Mouse (Mus musculus) embryo, embryonic 9.5 days (tissue): Measurements from ENCODE around the gene Enthd1.

Experiments used
- DNase-seq: peaks from one replicate; pipeline ENCODE4 v3.0.0-alpha.2; 2017; ENCODE audit errors: extremely low spot score

The Enthd1 gene

DNA sequence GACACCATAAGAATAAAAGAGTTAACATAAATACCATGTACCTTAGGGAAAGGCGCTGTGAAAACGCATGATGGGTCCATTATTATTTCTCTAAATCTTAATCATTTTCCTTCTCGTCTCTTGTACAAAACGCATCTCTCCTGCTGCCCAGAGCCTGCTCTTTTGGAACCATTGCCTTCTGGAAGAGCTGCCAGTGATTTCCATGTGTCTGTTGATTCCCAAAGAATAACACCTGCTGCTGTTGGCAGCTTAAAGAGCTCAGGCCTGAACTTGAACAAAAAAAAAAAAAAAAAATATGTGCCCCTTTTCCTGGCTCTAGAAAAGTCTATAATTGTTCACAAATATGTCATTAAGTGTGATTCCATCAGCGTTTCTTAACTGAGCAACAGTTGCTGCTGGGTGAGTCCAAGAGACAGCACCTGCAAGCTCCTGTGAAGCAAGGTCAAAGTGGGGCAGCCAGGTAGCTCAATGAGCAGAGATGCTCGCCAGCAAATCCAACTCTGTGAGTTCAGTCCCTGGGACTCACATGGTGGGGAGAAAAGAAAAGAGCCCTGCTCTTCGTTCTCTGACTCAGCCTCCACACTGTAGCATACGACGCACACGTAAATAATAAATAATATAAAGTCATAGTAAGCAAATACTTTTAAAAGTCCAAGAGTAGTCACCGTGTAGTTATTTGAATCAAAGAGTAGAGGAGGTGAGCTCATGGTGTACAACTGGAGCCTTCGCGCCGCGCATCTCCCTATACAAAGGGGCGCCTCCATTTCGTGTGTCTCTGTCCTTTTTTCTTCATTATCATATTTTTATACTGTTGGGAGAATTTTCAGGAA lies 9.5 kb upstream of the Enthd1 start:
- DNase-seq, result no peak

DNA sequence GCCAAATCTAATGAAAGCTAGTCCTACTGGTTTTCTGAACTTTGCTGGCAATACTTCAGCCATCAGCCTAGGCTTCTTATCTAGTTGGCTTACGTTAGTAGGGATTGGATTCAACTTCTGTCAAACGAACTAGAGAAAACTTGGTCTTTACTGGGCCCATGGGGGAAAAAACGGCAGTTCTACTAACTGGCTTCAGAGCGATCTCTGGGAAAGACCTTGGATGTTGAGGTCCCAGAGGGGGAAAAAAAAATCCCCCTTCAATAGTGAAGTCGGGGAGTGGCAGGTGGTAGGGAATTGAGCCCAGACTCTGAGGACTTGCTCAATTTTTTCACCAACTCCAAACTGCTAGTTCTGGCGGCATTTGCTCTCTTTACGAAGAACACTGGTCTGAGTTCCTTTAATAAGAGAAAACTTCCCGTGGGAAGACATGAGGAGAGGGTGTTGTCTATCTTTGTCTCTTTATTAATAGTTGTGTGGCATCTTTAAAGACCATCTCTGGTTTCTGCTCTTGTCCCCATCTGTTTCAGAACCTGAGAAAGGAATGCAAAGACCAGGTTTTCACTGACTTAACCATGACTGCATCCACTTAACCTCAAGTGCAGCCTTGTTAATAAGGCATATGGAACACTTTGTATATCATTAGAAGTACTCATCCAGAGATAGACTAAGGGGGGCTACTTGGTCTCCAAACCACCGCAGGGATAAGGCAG lies 8.0 kb upstream of the Enthd1 start:
- no peak for DNase-seq

DNA sequence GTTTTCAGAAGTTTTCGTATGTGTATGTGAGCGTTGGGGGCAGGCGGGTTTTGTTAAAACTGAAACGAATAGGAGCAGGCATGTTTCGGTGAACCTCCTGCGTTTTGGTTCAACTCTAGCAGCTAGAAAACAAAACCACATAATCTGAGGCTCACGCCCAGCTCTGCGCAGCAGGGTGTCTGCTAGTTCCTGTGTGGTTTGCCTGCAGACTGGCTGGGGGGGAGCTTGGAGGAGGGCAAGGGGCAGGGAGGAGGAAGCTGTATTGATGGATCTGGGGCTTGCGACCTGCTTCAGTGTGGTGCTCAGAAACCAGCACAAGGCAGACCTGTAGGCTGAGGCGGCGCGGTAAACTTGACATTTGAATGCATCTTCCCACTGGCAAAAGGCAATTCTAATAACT lies 7.3 kb upstream of the Enthd1 start, which contains the start of gene Grap2:
Gene Grap2, plus strand, starts transcription at position 304 of the 400 bp plus-strand sequence.
- no peak for DNase-seq

DNA sequence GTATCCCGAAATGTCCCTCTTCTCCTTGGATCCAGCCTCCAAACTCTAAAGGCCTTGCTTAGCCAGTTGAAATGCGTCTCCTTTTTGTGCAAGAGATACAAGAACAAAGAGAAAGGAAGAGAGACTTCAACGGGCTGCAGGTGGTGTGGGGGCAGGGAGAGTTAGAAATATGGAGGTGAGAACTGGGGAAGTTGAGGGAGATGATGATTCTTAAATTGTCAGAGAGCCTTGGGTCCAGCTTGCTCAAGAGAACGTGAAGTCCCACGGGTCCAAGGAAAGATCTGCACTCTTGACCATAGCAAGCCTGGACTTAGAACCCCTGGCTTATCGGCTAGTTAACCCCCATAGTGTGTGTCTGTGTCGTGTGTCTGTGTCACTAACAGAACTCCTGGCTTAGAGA lies 6.7 kb upstream of the Enthd1 start:
- DNase-seq, result no peak

DNA sequence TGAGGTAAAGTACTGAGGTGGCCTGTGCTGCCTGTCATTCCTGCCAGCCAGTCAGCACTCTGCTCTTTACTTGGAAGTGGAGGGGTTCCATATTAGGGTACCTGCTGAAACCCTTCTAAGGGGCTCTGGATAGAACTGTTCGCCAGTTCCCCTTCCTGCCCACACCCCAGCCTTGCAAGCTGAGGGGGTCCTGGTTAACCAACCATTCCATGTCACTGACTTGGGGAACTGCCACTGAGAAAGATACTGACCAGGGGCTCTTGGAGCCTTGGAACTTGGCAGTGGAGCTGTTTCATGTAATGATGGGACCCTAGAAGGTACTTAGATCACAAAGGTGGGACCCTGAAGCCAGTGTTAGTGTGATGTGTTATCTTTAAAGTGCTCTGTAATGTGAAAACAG lies 5.3 kb upstream of the Enthd1 start:
- DNase-seq, result no peak

DNA sequence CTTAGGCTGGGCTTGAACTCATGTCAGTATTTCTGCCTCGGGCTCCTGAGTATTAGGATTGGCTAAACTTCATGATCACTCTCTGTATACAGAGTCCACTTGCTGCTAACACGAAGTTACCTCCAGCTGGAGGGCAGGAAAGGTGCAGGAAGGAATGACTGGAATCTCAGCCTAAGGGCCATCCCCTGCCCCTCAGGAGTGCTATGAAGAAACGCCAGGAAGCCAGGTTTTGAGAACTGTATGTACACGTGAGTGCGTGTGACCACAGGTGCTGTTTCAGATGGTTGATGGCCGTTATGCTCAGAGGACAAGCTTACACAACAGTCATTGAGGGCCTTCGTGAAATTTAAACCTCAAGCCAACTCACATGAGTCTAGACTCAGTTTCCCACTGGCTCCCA lies 4.2 kb upstream of the Enthd1 start:
- no peak for DNase-seq

DNA sequence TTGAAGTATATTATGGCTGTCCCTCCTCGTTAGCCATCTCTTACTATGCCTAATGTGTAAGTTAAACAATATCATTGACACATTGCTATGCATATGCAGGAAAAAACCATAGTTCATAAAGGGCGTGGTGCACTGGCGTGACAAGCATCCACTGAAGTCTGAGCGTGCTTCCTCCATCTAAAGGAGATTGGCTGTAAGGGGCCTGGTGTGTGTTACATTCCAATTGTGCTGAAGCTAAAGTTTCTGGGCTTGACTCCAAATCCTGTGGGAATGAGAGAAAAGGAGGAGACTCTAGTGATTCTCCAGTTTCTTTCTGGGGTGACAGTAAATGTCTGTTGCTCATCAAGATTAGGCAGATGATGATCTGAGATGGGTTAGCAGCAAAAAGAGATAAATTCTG lies 2.8 kb upstream of the Enthd1 start:
- DNase-seq, result no peak

DNA sequence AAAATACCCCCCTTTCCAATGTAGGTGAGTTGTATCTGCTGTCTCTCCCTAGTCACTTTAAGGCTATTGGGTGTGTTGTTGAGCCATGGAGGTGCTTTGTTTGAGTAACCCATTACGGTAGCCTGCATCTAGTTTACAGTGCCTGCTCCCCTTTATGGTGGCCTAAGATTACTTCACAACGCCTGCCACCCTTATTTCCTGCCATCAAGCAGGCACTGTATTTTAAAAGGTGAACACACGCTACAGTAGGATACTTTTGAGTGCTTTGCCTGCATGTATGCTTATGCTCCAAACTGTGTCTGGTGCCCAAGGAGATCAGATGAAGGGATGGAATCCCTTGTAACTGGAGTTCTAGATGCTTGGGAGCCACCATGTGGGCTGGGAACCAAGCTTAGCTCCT lies 2.2 kb upstream of the Enthd1 start:
- DNase-seq, result no peak

DNA sequence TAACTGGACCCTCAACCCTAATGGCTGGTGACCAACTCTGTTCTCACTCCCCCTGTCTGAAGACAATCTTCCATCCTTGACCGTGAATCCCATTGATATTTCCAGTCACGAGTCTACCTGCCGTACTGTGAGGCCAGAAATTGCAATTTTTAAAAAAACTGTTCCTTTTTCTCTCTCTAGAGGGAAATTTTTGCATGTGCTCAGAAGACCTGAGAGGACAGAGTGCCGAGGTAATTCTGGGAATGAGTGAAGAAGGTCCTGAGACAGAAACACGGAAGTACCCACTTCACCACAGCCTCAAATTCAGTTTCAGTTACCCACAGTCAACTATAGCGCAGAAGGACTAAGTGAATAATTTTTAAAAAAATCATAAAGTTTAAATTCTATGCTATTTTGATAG lies 1.7 kb upstream of the Enthd1 start:
- DNase-seq, result no peak

DNA sequence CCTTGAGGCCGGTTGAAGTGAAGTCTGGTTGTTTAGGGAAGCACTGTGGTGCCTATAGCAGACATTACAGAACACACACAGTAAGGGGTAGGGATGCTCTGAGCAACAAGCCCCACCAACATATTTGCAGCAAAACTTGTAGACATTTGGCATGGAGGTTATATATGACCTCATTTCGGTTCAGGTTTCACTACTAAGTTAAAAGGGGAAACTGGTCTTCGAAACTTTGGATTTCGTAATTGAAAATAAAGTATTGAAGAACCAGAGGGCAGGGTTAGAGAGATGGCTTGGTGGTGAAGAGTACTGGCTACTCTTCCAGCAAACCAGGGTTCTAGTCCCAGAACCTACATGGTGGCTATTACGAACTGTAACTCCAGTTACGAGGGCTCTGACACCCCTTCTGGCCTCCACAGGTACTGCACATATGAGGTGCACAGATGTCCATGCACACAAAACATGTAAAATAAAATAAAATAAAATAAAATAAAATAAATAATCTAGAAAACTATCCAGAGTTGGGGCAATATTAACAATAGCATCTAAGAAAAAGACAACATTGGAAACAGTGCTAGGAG lies 1.2 kb downstream of the Enthd1 start:
- DNase-seq, result no peak

DNA sequence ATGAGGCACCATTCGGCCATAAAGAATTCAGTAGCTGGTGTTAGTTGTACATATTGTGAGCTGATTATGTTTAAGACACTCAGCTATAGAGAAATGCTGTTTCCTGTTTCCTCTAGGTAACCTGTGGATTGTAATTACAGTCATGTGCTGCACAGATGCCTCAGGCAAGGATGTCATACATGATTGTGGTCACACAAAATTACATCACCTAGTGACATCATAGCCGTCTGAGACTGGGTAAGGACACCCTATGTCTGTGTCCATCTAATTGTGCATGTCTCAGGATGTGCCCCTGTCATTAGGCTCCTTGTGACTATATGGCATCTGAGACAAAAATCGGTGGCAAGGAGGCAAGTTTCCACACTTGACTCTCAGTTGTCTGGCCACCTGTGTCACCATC lies 2.5 kb downstream of the Enthd1 start:
- no peak for DNase-seq

DNA sequence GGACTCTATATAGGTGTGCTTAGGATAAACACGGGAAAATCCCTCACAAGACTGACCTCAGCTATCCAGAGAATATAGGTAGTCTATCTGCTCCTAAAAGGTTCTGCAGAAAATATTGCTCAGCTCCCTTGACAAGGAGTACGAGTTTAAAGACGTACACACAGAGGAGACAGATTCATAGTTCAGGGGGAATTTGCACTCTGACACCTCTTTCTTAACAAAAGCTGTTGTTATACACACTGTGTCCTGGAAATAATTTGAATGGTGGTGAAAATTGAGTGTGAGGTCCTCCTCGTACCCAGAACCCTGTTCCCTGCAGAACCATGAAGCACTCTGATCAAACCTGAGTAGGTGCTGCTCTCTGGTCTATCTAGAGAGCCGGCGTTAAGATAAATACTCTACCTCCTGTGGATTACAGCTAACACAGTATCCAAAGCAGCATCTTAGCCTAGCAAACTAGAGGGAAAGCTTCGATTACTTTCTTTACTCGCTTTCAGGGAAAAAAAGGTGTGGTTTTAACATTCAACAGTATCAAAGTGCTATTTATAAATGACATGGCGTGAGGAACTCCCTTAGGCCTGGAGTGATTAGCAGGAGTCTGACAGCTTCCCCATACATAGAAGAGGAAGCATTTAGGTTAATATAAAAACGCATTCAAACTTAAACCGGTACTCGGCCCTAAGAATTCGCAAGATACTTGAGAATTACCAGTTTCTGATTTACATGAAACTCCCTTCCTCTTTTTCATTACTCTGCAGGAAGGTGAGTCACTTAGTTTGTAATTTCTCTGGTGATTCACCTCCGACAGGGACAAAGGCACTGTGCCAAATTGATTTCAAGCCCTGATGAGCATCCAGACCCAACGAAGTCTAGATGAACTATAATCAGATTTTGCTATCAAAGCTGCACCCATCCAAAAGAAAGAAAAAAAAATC lies 4.0 kb downstream of the Enthd1 start:
- no peak for DNase-seq

DNA sequence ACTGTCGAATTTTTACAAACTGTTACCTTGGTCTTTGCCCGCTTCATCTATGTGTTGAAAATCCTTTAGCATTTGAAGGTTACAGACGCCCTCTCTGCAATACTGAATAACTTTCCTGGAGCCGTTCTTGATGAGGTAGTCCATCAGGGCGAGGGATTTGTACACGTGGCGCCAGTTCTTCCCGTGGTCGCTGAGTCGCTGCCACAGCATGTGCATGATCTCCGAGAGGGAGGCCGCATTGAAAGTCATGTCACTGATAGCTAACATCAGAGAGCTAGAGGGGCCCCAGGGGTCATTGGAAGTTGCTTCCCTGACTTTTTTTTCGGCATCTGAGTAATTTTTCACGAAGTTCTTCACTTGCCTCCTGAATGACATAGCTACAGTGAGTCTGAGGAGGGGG lies 5.0 kb downstream of the Enthd1 start:
- DNase-seq, result no peak

DNA sequence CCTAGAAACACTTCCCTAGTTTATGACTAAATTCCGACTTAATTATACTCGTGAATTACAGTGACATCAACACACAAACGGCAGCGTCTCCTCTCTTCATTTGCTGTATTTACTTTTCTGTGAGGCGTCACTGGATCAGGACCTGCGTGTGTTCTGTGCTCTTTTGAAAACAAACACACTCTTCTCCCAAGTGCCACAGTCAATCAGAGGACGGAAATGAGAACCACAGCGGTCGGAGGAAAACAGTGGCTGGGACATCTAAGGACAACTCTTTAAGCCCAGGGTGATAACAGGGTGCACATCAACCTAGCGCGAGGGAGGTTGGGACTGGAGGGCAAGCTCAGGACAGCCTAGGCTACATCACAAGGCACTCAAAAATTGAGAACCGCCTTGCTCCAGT lies 5.4 kb downstream of the Enthd1 start:
- no peak for DNase-seq

DNA sequence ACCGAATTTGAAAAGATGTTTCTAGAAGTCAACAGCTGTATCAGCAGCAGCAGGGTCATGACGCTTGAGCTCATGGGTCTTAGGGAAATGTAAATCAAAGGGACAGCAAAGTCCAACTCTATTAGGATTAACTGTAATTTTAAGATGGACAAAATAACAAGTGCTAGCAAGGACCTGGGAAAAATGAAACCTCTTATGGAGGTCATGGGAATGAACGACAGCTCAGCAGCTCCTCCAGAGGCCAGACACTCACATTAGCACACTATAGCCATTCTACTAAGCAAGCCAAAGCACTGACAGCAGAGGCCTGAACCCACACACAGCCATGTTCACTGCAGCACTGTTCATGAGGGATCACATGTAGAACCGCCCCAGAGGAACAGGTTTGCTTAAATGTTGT lies 7.2 kb downstream of the Enthd1 start:
- no peak for DNase-seq

DNA sequence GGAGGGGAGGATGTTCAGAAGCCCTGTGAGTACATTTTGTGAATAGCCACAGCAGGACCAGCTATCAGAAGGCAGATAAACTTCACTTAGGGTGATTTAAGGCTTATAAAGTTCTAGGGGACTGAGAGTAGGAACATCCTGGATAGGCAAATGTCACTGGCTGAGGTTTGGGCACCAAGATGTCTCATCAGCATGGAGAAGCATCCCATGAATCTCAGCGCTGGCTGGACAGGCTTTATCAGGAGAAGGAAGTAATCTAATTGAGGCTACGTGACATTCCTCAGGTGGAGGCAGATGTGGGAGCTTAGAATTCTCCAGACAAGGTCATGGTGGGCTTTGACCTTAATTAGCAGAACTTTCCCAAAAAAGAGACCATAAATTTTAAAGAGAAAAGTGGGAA lies 8.9 kb downstream of the Enthd1 start:
- DNase-seq, result no peak

DNA sequence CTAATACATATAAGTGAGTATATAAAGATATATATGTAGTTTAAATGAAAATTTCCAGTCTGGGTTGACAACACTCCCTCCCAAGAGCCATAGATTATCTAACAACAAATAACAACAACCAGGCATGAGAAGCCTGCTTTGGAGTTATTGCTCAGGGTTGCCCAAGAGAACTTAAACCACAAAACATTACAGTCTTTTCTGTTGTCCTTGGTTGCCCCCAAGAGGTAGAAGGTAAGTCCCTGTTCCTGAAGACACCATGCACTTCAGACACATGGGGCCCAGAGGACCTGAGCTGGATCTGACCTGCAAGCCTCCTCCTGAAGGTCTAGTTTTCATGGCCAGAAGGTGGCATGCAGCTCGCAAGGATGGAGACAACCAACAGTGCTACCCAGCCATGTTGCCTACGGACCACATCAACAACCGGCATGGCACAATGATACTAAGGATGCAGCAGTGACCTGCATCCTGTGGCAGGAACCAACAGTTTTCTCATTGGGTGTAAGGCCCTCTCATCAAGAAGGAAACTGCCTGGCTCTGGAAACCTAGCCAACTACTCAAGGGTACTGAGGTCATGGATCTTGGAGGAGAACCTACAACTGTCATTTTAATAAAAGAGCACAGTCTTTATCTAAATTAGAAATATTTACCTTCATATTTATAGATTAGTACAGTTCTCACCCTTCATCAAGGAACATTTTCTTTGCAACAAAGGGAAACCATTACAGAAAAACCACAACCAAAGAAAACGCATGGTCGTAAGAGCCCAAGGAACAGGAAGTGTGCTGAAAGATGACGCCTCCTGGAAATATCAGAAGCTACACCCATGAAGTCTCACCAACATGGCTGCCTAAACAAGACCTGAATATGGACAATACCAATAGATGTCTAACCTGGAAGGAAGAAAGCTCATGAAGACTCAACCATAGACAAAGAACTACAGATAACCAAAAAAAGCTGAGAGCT lies 9.8 kb downstream of the Enthd1 start:
- no peak for DNase-seq

DNA sequence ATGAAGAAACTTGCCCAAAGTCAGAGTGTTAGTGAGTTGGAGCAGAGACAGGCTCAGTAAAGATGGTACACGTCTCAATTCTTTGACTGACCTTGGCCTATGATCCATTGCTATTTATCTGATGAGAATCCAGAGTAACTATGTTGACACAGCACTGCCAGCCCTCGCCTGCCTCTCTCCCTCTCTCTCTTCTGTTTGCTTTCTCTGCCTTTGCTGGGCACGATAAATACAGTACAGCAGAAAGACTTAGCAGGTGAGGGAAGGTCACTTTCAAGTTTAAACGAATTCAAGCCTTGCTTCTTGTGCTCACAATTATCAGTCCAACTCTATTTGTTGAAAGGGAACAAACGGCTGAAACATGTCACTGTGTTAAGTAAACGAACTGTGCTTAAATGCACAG lies 19.5 kb downstream of the Enthd1 start:
- no peak for DNase-seq

DNA sequence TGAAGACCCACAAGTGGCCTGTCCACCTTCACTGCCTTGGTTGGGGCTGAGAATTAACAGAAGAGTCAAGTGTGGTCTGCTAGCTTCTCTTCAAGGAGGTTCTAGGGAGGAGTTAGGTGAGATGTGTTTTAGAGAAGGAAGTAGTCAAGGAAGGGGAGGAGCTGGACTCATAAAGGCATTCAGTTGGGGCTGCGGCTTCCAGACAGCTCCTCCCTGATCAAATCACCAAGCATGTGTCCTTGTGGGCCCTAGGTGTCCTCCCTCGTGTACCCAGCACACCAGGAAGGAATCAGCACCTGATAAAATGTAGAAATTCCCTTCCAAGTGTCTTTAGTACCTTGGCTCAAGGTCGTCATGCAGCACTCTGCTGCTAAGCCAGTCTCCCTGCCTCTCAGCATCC lies 20.8 kb downstream of the Enthd1 start:
- DNase-seq, result no peak

DNA sequence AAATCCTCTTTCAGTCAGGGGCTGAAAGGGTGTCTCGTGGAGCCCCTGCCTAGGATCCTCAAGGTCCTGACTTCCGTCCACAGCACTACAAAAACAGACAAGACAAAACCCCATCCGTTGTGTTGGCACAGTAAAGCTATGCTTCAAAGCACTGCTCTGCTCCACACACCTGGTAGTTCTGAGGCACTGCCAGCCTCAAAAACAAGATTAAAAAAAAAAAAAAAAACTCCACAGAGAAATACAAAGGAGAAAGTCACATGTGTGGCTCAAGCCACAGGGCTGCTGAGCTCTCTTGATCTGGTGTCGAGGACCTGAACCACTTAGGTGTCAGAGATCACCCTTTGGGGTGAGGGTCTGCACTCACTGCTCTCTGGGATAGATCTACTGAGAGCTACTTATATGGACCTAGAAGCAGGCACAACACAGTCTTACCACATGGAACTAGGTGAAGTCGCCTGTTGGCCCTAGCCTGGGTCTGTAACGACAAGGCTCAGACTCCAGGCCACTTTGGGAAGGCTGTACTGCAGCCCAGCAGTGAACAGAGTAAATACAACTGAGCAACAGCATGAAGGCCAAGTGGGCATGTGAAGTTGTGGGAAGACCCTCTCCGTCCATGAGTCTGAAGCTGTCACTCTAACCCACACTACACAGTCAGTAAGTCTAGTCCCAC lies 26.1 kb downstream of the Enthd1 start:
- DNase-seq, result no peak
